Mouse (Mus musculus) embryonic facial prominence, embryonic 15.5 days (tissue): Measurements from ENCODE around the gene Acoxl. TPM values are rescaled to one million over a fixed set of nuclear protein-coding genes. Genes with fewer than 3 reads are reported as not detected.

Source experiments
- ATAC-seq: fragments of 200-750 bp; cut with Nextera tagmentation; 2 replicates; pipeline ENCODE4 v1.8.0; 2017; ENCODE audit warnings: low read depth, moderate TSS enrichment; ENCODE audit not compliant: insufficient number of reproducible peaks, low FRiP score, low TSS enrichment
- H3K27ac ChIP-seq: fragments of 300-500 bp; sonication (generic); replicated peaks from 2 replicates; pipeline ENCODE4 v1.5.1; 2015; ENCODE audit warnings: mild to moderate bottlenecking, inconsistent platforms
- H3K27me3 ChIP-seq: fragments of 300-500 bp; sonication (generic); 2 replicates; pipeline ENCODE4 v1.6.1; 2015; ENCODE audit warnings: inconsistent platforms
- H3K36me3 ChIP-seq: fragments of 300-500 bp; sonication (generic); 2 replicates; pipeline ENCODE4 v1.6.1; 2015; ENCODE audit warnings: mild to moderate bottlenecking, inconsistent platforms
- H3K4me1 ChIP-seq: fragments of 300-500 bp; sonication (generic); 2 replicates; pipeline ENCODE4 v1.6.1; 2015; ENCODE audit warnings: inconsistent platforms
- H3K4me2 ChIP-seq: fragments of 300-500 bp; sonication (generic); replicated peaks from 2 replicates; pipeline ENCODE4 v1.6.1; 2015; ENCODE audit warnings: mild to moderate bottlenecking, inconsistent platforms
- H3K4me3 ChIP-seq: fragments of 300-500 bp; sonication (generic); replicated peaks from 2 replicates; pipeline ENCODE4 v1.5.1; 2015; ENCODE audit warnings: mild to moderate bottlenecking, inconsistent platforms
- H3K9ac ChIP-seq: fragments of 300-500 bp; sonication (generic); 2 replicates; pipeline ENCODE4 v1.6.1; 2015; ENCODE audit warnings: inconsistent platforms
- H3K9me3 ChIP-seq: fragments of 300-500 bp; sonication (generic); replicated peaks from 2 replicates; pipeline ENCODE4 v1.6.1; 2016; ENCODE audit warnings: inconsistent platforms
- WGBS: fragments of 180-500 bp; shearing (Covaris S2); methylation state at CpG from one replicate; pipeline ENCODE4 v1.1.7; 2015; 5-methylcytosine and 5-hydroxymethylcytosine counted together
- polyA plus RNA-seq: library from polyadenylated mRNA; unstranded; fragments of >200 nt; fragmentation: Nextera tagmentation; extraction: Ambion mirVana; gene quantifications from 2 replicates; pipeline ENCODE4 v1.2.1, GENCODE M21; 2015

The Acoxl gene
- polyA plus RNA-seq, 1 experiment from 2014 or later, result 0.15 TPM

DNA sequence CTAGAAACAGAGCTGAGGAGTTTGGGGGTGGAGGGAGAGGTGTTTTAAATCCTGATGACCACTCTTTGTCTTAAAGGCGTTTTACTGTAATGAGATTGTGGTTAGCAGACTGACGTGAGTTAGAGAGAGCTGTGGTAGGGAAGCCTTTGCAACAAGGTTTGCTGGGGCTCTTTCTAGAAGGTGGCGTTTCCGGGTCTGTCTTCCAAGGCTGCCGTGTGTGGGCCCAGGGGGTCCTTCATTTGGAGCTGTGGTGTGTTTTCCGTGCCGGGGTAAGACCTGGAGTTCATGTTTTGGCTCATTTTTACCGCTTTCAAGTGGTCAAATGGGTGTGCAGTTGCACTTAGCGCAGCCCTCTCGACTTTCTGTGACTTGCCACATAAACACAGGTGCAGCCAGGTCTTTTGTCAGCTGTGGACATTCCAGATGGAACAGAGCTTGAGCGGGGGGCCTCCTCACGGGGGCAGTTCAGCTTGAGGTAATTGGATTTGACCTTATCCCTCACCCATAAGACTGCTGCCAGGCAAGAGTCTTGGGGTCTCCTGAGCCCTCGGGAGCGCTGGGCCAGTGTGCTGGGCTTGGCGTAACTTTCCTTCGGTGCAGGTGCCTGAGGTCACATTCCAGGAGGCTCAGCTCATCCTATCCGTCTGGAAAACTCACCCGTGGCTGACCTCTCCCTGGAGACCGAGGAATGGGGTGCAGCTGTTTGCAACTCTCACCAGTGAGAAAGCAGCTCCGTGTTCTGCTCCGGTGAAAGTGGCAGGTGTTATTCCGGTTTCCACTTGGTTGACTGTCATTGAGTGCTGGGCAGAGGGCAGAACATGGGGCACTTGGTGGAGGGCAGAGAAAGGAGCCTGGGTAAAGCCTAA is 83.6 kb downstream of the Acoxl start:
- no peak overlapping the region for H3K4me2 ChIP-seq
- no peaks in the 10 kb centered on the region for H3K36me3 ChIP-seq
- peaks cover 20% of the 10 kb centered on the region for H3K4me1 ChIP-seq
- H3K4me3 ChIP-seq, result no peak overlapping the region
- H3K9me3 ChIP-seq, result no peaks in the 10 kb centered on the region
- H3K9ac ChIP-seq, result no peak overlapping the region
- no peaks in the 10 kb centered on the region for H3K27me3 ChIP-seq
- 36% methylated on average over 22 of the region's 22 CpGs for WGBS
- ATAC-seq, result peak; percentile 39; the same call in 1 of the 2 replicates
- no peak overlapping the region for H3K27ac ChIP-seq

DNA sequence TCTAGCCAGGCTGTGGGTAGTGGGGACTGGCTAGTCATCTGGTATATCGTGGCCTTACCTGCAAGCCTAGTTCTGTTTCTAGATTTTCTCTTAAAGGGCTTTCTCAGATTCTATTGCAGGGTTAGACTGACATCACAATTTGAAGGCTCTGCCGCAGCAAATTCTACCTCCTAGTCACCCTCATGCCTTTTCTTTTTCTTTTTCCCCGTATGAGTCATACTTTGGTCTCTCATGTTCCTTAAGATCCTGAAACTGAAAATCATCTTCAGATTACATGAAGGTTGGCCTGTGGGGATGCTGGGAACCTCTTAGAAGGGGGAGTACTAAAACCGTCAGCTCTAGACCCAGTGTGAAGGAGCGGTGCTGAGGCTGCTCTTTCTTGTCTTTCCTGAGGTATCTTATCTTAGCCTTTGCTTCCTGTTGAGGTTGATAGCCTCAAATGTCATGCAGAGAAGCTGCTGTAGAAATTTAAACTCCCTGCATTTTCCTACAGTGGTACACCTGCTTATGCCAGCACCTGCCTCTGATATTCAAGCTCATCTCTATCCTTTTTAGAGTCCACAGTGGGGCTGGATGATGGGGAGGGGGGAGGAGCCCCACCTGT is 84.5 kb downstream of the Acoxl start:
- H3K36me3 ChIP-seq, result no peaks in the 10 kb centered on the region
- H3K9me3 ChIP-seq, result no peaks in the 10 kb centered on the region
- no peak overlapping the region for H3K27ac ChIP-seq
- H3K4me3 ChIP-seq, result no peak overlapping the region
- H3K9ac ChIP-seq, result no peak overlapping the region
- H3K4me2 ChIP-seq, result no peak overlapping the region
- no peak for ATAC-seq
- H3K27me3 ChIP-seq, result no peaks in the 10 kb centered on the region
- peaks cover 27% of the 10 kb centered on the region for H3K4me1 ChIP-seq
- WGBS, result 62% methylated on average over 5 of the region's 5 CpGs

DNA sequence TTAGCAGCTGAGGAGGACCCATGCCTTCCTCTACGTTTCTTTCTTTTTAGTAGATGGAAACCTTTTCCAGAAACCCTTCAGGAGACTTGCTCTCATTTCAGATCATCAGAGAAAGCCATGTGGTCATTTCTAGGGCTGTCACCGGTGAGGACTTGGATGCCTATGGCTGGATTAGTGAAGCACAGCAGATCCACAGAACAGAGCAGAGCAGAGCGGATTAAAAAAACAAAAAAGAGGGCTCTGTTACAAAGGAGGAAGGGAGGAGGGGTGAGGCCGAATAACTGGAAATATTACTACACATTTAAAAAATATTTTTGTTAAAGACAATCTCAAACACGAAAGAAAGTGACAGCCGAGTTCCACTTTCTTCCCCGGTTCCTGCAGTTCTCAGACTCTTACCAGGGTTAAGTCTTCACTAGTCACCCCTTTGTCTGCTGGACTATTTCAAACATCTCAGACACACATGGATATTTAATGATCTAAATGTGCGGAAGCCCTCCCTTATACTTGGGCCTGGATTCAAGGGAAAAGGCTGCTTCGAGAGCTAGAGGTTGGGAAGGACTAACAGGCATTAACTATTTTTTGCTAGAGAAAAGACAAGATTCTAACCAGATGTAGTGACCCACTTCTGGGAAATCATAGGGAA is 88.1 kb downstream of the Acoxl start:
- H3K27ac ChIP-seq, result 0 out of 2 replicates have a peak overlapping the region, but pooled peaks have one; percentile 17

DNA sequence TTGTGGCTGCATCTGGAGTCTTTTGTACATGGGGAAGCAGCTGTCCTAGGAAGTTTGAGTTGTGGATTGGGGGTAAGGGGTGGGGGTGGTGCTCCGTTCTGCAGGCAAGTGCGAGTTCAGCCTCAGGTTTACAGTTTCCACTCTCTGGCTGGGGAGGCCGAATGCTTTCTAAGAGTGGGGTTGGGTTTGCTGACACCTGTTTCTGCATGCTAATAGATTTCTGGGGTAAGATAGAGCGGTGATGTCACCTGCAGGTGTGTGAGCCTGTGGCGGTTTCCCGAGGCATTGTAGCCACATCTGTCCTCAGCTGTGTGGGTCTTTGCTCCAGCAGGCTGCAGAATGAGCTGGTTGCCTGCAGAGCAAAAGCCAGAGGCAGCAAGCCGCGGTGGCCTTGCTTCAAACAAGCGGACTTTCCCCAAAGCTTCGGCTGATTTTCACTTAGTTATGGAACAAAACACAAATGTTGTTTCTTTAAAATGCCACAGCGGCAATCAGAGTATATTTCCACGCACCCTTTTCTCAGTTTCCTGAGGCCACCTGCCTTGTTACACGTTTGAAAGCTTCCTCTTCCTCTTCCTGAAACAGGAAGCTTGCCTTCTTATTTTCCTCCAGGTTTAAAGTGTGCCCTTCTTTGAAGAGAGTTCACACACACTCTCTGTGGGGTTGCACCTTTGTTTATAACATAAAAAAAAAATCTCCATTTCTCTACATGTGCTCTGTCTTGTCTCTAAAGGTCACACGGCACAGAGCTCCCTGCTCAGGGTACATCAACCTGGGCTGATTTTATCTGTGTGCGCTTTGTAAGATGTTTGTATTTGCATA is 89.0 kb downstream of the Acoxl start:
- H3K27ac ChIP-seq, result peak overlapping the region; percentile 29; the same call in 1 of the 2 replicates
- H3K9ac ChIP-seq, result no peak overlapping the region
- WGBS, result 17% methylated on average over 15 of the region's 15 CpGs
- no peaks in the 10 kb centered on the region for H3K9me3 ChIP-seq
- no peaks in the 10 kb centered on the region for H3K27me3 ChIP-seq
- ATAC-seq, result no peak
- no peaks in the 10 kb centered on the region for H3K36me3 ChIP-seq
- peaks cover 23% of the 10 kb centered on the region for H3K4me1 ChIP-seq
- H3K4me3 ChIP-seq, result no peak overlapping the region
- peak overlapping the region; percentile 13 for H3K4me2 ChIP-seq

More for the DNA sequence above, 88.1 kb downstream of the Acoxl start:
- 44% methylated on average over 9 of the region's 9 CpGs for WGBS
- ATAC-seq, result no peak
- Histone ChIP-seq H3K4me3 (no peak overlapping the region), H3K9me3 (no peaks in the 10 kb centered on the region), H3K4me2 (peak overlapping the region; percentile 13; the same call in 1 of the 2 replicates), H3K9ac (no peak overlapping the region), H3K36me3 (no peaks in the 10 kb centered on the region), H3K27me3 (no peaks in the 10 kb centered on the region), H3K4me1 (peaks cover 32% of the 10 kb centered on the region)

DNA sequence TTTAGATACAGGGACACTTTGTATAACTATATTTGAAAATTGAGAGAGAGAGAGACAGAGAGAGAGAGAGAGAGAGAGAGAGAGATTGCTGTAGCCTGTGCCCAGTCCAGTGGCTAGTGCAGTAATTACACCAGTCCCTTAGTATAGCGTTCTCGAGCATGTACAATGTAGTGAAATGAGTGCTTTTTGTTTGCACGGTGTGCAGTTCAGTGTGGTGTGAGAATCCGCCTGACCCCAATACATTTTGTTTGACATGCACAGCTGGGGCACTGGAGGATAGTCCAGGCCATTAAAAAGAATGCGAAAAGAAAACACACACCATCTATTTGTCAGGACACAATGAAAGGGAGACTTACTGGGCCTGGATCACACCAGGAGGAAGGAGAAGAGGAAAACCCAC is 89.6 kb downstream of the Acoxl start:
- H3K4me1 ChIP-seq, result peaks cover 23% of the 10 kb centered on the region
- no peaks in the 10 kb centered on the region for H3K27me3 ChIP-seq
- H3K9ac ChIP-seq, result no peak overlapping the region
- H3K9me3 ChIP-seq, result no peaks in the 10 kb centered on the region
- WGBS, result 46% methylated on average over 5 of the region's 5 CpGs
- no peak overlapping the region for H3K4me2 ChIP-seq
- no peak overlapping the region for H3K27ac ChIP-seq
- ATAC-seq, result no peak
- H3K4me3 ChIP-seq, result no peak overlapping the region
- no peaks in the 10 kb centered on the region for H3K36me3 ChIP-seq

DNA sequence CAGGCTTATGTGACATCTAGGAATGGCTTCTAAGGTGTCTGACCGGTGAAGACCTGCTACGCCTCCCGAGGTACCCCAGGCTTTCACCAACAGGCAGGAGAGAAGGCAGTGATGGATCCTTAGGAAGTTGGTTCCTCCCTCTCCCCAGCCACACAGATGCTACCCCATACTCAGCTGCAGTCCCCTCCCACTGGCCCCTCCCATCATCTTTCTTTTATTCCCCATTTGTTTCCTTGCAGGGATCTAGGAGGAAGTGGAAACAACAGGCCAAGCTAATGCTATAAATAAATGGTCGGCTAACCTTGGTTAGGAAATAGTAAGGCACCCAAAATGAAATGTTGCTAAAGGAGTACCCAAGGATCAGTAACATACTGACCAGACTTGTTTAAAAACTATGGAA is 90.2 kb downstream of the Acoxl start:
- Histone ChIP-seq H3K27ac (no peak overlapping the region), H3K36me3 (no peaks in the 10 kb centered on the region), H3K4me1 (peaks cover 23% of the 10 kb centered on the region), H3K9ac (no peak overlapping the region), H3K9me3 (no peaks in the 10 kb centered on the region), H3K4me2 (no peak overlapping the region), H3K27me3 (no peaks in the 10 kb centered on the region), H3K4me3 (no peak overlapping the region)
- 58% methylated on average over 4 of the region's 4 CpGs for WGBS
- ATAC-seq, result no peak

DNA sequence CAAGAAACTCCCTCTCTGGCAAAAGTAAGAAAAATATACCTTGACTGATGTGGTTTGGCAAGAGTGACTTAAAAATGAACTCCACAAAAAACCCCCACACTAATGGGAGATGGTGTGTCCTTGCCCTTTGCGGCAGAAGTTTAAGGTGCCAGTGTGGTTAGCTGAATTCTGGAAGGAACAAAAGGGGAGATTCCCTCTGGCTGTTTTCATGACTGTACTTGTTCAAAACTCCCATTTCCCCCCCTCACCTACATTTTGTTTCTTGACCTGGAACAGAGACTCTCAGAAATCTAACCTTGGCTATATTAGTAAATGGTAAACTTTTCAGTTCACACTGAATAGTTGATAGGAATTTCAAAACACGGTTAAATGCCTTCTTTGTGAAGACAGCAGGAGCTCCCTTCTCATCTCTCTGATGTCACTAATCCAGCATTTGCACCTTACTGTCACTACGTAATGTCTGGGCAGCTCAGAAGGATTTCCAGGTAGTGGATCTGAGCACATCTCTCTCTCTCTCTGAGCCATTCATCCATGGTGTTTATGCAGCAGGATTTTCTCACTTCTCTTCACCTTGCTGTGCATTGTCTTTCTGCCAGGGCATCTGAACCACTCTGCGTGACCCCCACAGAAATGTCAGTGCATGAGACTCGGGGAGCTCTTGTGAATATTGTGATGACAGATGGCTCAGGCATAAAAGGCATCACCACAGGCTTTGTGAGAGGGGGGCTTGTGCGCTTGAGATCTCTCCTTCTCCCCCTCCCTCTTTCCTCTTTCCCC is 91.5 kb downstream of the Acoxl start:
- no peak for ATAC-seq

DNA sequence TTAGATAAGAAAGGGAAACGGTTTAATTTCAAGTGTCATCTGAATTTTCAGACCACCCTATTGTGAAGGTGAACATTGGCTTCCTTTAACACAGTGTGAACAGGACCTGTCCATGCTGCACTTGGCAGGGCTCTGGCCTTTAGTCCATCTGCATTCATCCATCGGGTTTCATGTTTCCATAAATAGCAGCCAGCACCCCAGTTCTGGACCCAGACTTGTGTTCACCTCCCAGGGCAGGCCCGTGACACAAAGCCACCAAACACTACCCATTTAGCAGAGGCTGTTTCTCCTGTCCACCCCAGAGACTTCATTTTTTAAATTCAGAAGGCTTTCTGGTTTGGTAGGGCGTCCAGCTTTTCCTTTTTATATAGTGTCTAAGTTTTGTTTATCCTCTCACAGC is 92.9 kb downstream of the Acoxl start:
- Histone ChIP-seq H3K36me3 (no peaks in the 10 kb centered on the region), H3K27ac (no peak overlapping the region), H3K9ac (no peak overlapping the region), H3K4me3 (no peak overlapping the region), H3K9me3 (no peaks in the 10 kb centered on the region), H3K27me3 (no peaks in the 10 kb centered on the region), H3K4me2 (no peak overlapping the region), H3K4me1 (peaks cover 18% of the 10 kb centered on the region)
- 85% methylated on average over 4 of the region's 4 CpGs for WGBS
- ATAC-seq, result no peak

More for the DNA sequence above, 91.5 kb downstream of the Acoxl start:
- Histone ChIP-seq H3K4me1 (peaks cover 23% of the 10 kb centered on the region), H3K36me3 (no peaks in the 10 kb centered on the region), H3K9me3 (no peaks in the 10 kb centered on the region), H3K9ac (no peak overlapping the region), H3K27ac (no peak overlapping the region), H3K27me3 (no peaks in the 10 kb centered on the region), H3K4me2 (no peak overlapping the region), H3K4me3 (no peak overlapping the region)
- WGBS, result 56% methylated on average over 6 of the region's 6 CpGs

DNA sequence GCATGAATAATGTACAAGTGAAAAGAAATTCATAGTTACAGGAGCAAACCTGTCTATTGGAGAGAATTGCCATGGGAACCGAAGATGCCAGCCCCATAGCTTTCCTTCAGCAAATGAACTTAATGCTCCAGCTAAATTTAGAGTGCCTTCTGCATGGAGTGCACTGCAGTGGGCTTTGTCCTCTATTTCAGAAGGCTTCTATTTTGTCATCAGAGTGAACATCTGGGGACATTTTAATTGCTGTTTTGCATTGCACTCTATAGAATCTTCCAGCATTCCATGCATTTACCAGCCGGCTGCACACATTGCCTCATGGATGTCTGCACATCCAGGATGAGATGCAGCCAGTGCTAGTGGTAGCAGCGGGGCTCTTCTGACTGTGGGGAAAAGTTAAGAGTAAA is 94.9 kb downstream of the Acoxl start:
- H3K4me1 ChIP-seq, result peaks cover 4% of the 10 kb centered on the region; the same call in 1 of the 2 replicates
- H3K4me3 ChIP-seq, result no peak overlapping the region
- WGBS, result 75% methylated on average over 3 of the region's 3 CpGs
- no peak overlapping the region for H3K9ac ChIP-seq
- no peak overlapping the region for H3K27ac ChIP-seq
- no peaks in the 10 kb centered on the region for H3K27me3 ChIP-seq
- no peak overlapping the region for H3K4me2 ChIP-seq
- H3K36me3 ChIP-seq, result no peaks in the 10 kb centered on the region
- ATAC-seq, result no peak
- H3K9me3 ChIP-seq, result no peaks in the 10 kb centered on the region; the same call in 1 of the 2 replicates

DNA sequence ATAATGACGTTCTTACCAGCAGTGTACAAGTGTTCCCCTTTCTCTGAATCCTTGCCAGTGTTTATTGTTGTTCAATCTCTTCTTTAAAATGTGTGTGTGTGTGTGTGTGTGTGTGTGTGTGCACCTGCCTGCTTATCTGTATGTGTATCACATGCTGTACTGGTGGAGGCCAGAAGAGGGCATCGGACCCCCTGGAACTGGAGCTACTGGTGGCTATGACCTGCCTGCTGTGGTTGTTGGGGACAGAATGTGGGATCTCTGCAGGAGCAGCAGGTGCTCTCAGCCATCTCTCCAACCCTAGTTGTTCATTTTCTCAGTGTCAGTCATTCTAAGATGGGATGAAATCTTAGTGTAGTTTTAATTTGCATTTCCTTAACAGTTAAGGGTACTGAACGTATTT is 98.4 kb downstream of the Acoxl start:
- H3K9ac ChIP-seq, result no peak overlapping the region
- no peaks in the 10 kb centered on the region; the same call in 1 of the 2 replicates for H3K9me3 ChIP-seq
- no peaks in the 10 kb centered on the region for H3K27me3 ChIP-seq
- H3K36me3 ChIP-seq, result no peaks in the 10 kb centered on the region
- no peak overlapping the region for H3K27ac ChIP-seq
- no peak for ATAC-seq
- WGBS, result 83% methylated on average over 3 of the region's 3 CpGs
- H3K4me1 ChIP-seq, result no peaks in the 10 kb centered on the region
- no peak overlapping the region for H3K4me3 ChIP-seq
- H3K4me2 ChIP-seq, result no peak overlapping the region
